Mouse (Mus musculus): ENCODE measurements around the gene Ces4a. TPM values are rescaled to one million over a fixed set of nuclear protein-coding genes. Genes with fewer than 3 reads are reported as not detected.
A peak's percentile ranks its signal among the peaks of the same experiment; 100 is the strongest.
"Not testable (repeated sequence)": the region's sequence is repeated elsewhere in the genome, so short reads cannot be mapped to it uniquely, and the experiment has no call there.

Gene Ces4a
- polyA plus RNA-seq (2012; ENCODE audit: insufficient read depth, insufficient read length, low replicate concordance, missing spikeins), result not detected in 2 replicates

DNA sequence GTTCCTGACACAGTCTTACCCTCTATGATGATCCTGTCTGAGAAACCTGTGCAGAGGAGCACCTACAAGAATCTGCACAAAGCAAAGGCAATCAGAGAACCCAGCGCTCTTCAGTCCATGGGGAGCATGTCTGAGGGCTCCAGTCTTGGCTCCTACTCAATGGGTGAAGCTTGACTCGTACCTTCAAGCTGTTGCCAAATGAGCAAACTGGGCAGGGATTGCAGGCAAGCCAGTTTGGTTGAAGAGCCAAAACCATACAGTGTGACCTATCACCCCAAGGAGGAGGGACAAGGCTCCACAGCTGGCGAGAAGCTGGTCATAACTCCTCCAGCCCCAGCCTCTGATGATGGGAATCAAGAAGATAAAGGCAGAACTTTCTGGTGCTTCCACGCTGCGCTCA, at the start of gene Ces4a:
Gene Ces4a (plus strand): TSS at position 292 of the 400 bp plus-strand sequence.
- WGBS, result 83% methylated on average over 5 of the region's 5 CpGs
- Histone ChIP-seq H3K4me1 (ENCODE audit: control insufficient read depth, insufficient read depth, low read length) (no peaks in the 10 kb centered on the region), H3K4me3 (ENCODE audit: insufficient read depth, low read depth, low read length) (no peak within 1 kb of the TSS), H3K27ac (ENCODE audit: insufficient read depth, low read depth, low read length) (no peak within 1 kb of the TSS)
- TF ChIP-seq POLR2A (IDR thresholded peaks at IDR 0.05; ENCODE audit: insufficient read depth, low read depth, low read length) (no peak), CTCF (IDR thresholded peaks at IDR 0.05; ENCODE audit: insufficient read depth, low read depth, low read length) (no peak)

DNA sequence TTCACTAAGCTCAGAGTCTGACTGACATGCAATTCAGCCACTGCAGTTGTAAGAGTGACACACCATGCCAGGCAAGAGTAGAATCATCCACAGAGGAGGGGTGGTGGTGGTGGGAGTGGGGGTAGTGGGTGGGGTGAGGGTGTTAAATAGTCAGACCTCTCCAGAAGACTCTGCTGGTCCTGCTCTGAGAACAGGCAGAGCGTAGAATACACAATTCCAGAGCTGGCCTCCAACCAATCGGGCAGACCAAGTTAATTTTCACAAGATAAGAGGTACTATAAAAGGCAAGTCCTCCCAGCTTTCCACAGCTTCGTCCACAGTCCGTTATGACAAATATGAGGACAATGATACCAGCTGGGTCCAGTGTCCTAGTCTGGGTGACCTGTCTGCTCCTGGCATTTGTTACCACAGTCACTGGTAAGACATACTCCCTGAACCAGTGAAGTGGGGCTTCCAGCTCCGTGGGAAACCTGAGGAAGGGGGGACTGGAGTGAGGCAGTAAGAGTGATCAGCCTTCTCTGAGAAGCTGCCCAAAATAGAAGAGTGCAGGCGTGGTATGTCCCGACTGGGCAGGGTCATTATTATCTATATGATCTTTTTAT, 48.0 kb upstream of the Ces4a start, which contains the start of gene Ces3b:
Gene Ces3b (plus strand): TSS at position 305 of the 602 bp plus-strand sequence.
- H3K4me3 ChIP-seq (ENCODE audit: insufficient read depth, low read depth, low read length), result no peak within 1 kb of the TSS
- 76% methylated on average over 7 of the region's 7 CpGs for WGBS
- no peak for TF ChIP-seq CTCF (IDR thresholded peaks at IDR 0.05; ENCODE audit: insufficient read depth, low read depth, low read length)
- no peak for TF ChIP-seq POLR2A (IDR thresholded peaks at IDR 0.05; ENCODE audit: insufficient read depth, low read depth, low read length)
- no peaks in the 10 kb centered on the region for H3K4me1 ChIP-seq (ENCODE audit: control insufficient read depth, insufficient read depth, low read length)
- no peak within 1 kb of the TSS for H3K27ac ChIP-seq (ENCODE audit: insufficient read depth, low read depth, low read length)

DNA sequence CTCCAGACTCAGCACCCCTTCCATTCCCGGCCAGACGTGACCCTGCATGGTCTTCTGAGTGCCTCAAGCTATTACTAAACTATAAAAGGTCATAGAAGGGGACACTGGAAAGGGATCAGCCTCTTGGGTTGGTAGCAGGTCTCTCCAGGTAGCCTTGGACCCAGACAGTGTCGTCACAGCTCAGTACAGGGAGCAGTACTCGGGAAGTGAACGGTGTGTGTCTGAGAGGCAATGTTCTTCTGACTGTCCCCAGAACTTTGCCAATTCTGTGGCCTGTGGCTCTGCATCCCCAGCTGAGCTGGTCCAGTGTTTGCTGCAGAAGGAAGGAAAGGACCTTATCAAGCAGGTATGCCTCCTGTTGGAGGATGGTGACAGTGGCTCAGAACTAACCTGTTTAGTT, 43.4 kb upstream of the Ces4a start:
- not testable (repeated sequence) for H3K4me1 ChIP-seq (ENCODE audit: control insufficient read depth, insufficient read depth, low read length); H3K4me3 ChIP-seq (ENCODE audit: insufficient read depth, low read depth, low read length); H3K27ac ChIP-seq (ENCODE audit: insufficient read depth, low read depth, low read length)
- 76% methylated on average over 5 of the region's 5 CpGs for WGBS

DNA sequence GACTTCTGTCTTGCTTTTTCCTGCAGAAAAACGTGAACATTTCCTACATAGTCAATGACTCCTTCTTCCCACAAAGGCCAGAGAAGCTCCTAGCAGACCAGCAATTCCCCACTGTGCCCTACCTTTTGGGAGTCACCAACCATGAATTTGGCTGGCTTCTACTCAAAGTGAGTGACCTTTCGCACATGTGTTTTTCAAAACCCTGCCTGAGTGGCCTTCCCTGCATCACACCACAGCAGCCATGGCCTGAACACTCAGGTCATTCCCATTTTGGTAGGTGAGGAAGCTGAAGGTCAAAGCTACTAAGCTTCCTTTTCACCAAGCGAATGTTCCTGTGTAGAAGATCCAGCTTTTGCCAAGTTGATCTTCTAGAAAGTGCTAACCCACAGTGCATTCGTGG, 43.0 kb upstream of the Ces4a start:
- 78% methylated on average over 4 of the region's 4 CpGs for WGBS
- TF ChIP-seq CTCF (IDR thresholded peaks at IDR 0.05; ENCODE audit: insufficient read depth, low read depth, low read length) (no peak), POLR2A (IDR thresholded peaks at IDR 0.05; ENCODE audit: insufficient read depth, low read depth, low read length) (no peak)
- Histone ChIP-seq H3K4me3 (ENCODE audit: insufficient read depth, low read depth, low read length) (no peak overlapping the region), H3K4me1 (ENCODE audit: control insufficient read depth, insufficient read depth, low read length) (no peaks in the 10 kb centered on the region), H3K27ac (ENCODE audit: insufficient read depth, low read depth, low read length) (no peak overlapping the region)

DNA sequence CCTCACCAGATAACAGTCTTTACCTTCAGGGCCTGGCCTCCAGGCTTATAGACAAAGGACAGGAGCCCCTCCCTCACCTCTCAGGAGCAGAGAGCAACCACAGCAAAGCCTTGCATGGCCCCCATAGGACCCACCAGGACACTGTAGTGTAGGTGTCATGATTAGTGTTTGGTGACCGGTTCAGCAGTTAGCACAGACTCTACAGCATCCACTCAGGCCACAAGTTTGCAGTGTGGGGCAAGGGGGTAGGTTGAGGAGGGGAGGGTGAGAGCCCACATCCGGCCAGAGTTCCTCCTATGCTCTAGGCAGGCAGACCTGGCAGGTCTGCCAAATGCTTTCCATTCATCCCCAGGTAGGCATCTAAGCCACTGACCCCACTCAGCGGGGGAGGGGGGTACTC, 37.6 kb upstream of the Ces4a start:
- TF ChIP-seq POLR2A (IDR thresholded peaks at IDR 0.05; ENCODE audit: insufficient read depth, low read depth, low read length) (no peak), CTCF (IDR thresholded peaks at IDR 0.05; ENCODE audit: insufficient read depth, low read depth, low read length) (no peak)
- Histone ChIP-seq H3K4me3 (ENCODE audit: insufficient read depth, low read depth, low read length) (no peak overlapping the region), H3K4me1 (ENCODE audit: control insufficient read depth, insufficient read depth, low read length) (no peaks in the 10 kb centered on the region), H3K27ac (ENCODE audit: insufficient read depth, low read depth, low read length) (no peak overlapping the region)
- WGBS, result 84% methylated on average over 3 of the region's 3 CpGs

DNA sequence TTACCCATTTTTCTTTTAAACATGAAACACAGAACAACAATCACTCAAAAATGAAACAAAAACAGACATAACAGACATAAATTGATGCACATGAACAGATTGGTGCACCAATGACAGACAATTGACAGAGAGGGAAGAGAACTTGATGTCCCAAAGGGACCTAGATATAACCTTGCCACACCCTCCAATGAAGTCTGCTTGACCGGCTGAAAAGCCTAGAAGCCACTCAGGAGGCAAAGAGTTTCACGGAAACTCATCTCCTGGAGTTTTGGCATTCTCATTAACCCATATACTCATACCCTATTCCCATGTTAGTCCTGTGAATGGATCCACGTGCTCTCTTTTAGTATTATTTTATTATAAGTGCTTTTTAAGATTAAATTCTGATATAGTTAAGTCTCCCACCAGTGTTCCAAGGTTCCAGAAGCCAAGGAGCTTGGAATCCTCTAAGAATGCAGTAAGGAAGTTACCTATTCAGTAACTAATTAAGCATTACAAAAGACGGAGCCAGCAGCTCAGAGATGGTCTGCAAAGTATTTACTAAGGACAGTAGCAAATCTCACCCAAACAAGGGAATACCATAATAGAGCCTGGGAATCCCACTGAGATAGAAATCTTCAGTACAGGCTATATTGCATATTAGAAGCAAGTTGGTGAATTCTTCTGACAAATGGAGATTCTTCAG, 29.4 kb upstream of the Ces4a start:
- 80% methylated on average over 4 of the region's 4 CpGs for whole genome bisulfite sequencing
- not testable (repeated sequence) for H3K27ac ChIP-seq (ENCODE audit: insufficient read depth, low read depth, low read length); H3K4me1 ChIP-seq (ENCODE audit: control insufficient read depth, insufficient read depth, low read length); H3K4me3 ChIP-seq (ENCODE audit: insufficient read depth, low read depth, low read length)

DNA sequence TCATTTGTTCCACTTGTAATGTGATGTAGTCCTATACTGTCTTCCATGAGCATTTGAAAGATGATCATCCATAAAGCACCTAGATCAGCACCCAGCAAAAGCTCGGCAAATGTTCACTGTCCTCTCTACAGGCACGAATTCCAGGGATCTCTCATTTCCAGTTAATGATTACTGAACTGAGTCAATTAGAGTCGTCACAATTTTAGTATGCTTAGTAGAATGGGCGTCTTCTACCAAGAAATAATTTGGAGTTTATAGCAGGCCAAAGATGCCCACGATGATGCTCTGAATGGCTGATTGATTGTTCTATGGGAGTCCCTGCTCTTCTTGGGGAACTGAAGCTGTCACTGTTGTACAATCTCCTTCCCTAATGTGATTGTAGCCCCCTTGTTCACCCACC, 27.9 kb upstream of the Ces4a start:
- not testable (repeated sequence) for H3K4me3 ChIP-seq (ENCODE audit: insufficient read depth, low read depth, low read length); H3K27ac ChIP-seq (ENCODE audit: insufficient read depth, low read depth, low read length); H3K4me1 ChIP-seq (ENCODE audit: control insufficient read depth, insufficient read depth, low read length)
- 83% methylated on average over 5 of the region's 5 CpGs for WGBS

DNA sequence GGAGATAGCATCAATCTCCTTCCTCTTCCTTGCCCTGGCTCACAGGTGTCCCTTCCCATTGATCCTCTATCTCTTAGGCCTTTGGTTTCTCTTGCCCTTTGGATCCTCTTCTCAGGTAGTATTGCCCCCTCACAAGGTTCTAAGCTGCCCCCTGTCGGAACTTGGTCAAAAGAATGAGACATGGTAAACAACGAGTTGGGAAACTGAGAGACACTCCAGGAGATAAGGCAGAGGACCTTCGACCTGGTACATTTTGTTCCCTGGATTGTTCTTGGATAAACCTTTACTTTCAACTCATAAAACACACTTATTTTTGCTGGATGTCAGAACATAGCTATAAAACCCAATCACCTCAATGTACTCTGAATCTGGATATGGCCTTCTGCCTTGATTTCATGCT, 27.4 kb upstream of the Ces4a start:
- 89% methylated on average over 3 of the region's 3 CpGs for WGBS
- Histone ChIP-seq H3K4me3 (ENCODE audit: insufficient read depth, low read depth, low read length) (no peak overlapping the region), H3K4me1 (ENCODE audit: control insufficient read depth, insufficient read depth, low read length) (no peaks in the 10 kb centered on the region), H3K27ac (ENCODE audit: insufficient read depth, low read depth, low read length) (no peak overlapping the region)
- TF ChIP-seq POLR2A (IDR thresholded peaks at IDR 0.05; ENCODE audit: insufficient read depth, low read depth, low read length) (no peak), CTCF (IDR thresholded peaks at IDR 0.05; ENCODE audit: insufficient read depth, low read depth, low read length) (no peak)

DNA sequence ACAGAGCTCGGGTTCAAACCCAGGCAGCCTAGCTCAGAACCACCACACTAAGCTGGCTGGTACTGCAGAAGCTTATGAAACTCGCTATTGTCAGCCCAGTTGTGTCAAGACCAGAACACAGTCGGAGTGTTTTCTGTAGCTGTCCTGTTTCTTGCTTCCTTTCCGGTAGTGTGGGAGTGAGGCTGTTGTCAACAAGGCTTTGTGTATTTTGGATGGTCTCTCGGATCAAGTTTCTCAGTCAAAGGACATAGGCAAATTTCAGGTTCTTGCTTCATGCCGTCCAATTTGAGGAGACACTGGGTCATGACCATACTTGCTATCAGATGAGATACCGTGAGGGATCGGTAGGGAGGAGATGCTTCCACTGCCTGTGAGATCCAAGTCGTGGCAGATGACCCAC, 1.7 kb upstream of the Ces4a start:
- WGBS, result 83% methylated on average over 9 of the region's 9 CpGs
- Histone ChIP-seq H3K4me1 (ENCODE audit: control insufficient read depth, insufficient read depth, low read length) (no peaks in the 10 kb centered on the region), H3K27ac (ENCODE audit: insufficient read depth, low read depth, low read length) (no peak overlapping the region), H3K4me3 (ENCODE audit: insufficient read depth, low read depth, low read length) (no peak overlapping the region)
- TF ChIP-seq POLR2A (IDR thresholded peaks at IDR 0.05; ENCODE audit: insufficient read depth, low read depth, low read length), result no peak
- TF ChIP-seq CTCF (IDR thresholded peaks at IDR 0.05; ENCODE audit: insufficient read depth, low read depth, low read length), result no peak

DNA sequence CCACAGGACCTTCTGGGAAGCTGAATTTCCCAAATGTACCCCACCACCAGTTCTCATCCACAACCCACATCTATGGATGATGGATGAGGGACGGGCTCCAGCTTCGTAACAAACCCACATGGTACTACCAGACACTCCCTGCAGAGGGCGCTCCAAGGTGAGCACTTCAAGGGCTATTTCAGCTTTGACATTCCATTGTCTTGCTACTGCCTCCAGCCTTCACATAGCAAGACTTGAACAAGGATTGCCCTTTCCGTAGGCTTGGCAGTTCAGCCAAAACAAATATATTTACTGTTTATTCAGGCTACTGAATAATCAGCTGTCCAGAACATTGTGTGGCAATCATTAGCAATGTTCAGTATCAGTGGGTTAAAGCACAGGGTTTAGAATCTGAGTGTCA, 6.8 kb downstream of the Ces4a start:
- Histone ChIP-seq H3K4me1 (ENCODE audit: control insufficient read depth, insufficient read depth, low read length) (no peaks in the 10 kb centered on the region), H3K27ac (ENCODE audit: insufficient read depth, low read depth, low read length) (no peak overlapping the region), H3K4me3 (ENCODE audit: insufficient read depth, low read depth, low read length) (no peak overlapping the region)
- WGBS, result 15% methylated on average over 4 of the region's 4 CpGs
- TF ChIP-seq CTCF (IDR thresholded peaks at IDR 0.05; ENCODE audit: insufficient read depth, low read depth, low read length) (peak; percentile 33; the same call in 1 of the 2 replicates), POLR2A (IDR thresholded peaks at IDR 0.05; ENCODE audit: insufficient read depth, low read depth, low read length) (no peak)

Measured in olfactory bulb, adult 2 months (tissue).